Mouse (Mus musculus) CD4-positive, CD25-positive, alpha-beta regulatory T cell (primary cell): ENCODE measurements around the gene Tstd2. TPM values are rescaled to one million over a fixed set of nuclear protein-coding genes. Genes with fewer than 3 reads are reported as not detected.

ENCODE experiments used
- polyA plus RNA-seq: library from polyadenylated mRNA; unstranded; fragments of 100-300 nt; shearing (Covaris generic); gene quantifications from one replicate; pipeline ENCODE4 v1.2.1, GENCODE M21; 2017

Tstd2 gene
- polyA plus RNA-seq = 38.4 TPM

DNA sequence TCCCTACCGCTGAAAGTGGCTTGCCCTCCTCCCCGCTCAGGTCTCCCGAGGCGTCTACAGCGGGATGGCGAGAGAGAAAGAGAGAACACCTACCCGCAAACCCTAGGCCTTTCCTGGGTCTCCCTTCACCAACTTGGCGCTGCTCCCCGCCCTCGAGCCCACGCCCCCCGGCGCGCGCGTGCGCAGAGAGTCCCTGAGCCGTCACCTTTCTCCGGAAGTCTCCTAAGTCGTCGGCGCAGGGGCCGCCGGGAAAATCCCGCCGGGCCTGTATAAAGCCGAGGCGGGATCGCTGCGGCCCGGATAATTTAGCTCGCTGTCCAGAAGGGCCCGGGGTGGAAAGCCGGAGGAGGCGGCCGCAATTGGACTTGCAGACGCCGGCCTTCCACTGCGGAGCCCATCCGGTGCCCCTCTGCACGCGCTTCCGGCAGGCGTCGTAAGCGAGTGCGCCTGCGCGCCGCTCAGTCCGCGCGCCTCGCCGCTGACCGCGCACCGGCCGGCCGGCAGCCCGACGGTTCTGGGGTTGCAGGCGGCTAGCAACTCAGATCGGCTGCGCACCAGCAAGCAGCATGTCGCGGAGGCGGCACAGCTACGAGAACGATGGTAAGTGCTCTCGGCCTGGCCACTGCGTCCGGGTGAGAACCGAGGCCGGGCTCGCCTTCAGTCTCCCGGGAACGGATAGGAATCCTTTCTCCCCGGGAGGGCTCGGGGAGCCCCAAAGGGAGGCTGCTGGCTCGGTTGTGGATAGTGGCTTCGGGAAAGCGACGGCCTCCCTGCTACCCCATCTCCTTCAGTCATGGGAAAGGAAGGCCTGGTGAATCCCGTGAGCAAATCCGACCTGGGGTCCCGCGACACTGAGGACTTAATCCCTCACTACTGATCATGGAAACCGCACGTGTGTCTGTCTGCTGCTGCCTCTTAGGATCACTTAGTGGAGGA lies at the start of gene Tstd2, which contains the start of gene Ncbp1:
Gene Tstd2 (minus strand): TSS at position 408 of the 936 bp plus-strand sequence.
Gene Ncbp1 (plus strand): TSS at position 327 of the 936 bp plus-strand sequence.

Other genes starting within 250 kb of the Tstd2 start
- gene Ccdc180, start 248.4 kb downstream of the Tstd2 start, polyA plus RNA-seq = 0.22 TPM
- gene Tdrd7, start 173.4 kb downstream of the Tstd2 start, polyA plus RNA-seq = 8.3 TPM
- 1.5 TPM for gene Tmod1, start 99.8 kb downstream of the Tstd2 start, polyA plus RNA-seq
- 96.5 TPM for gene Ncbp1, start 81 bp downstream of the Tstd2 start, polyA plus RNA-seq
- 42.5 TPM for gene Xpa, start 57.6 kb upstream of the Tstd2 start, polyA plus RNA-seq
- gene Foxe1, start 204.9 kb upstream of the Tstd2 start, polyA plus RNA-seq = not detected